Mouse (Mus musculus) fat pad, adult 2 months (tissue): ENCODE results near the gene Papln.

Experiments
- DNase-seq: peaks from one replicate; pipeline ENCODE4 v3.0.0-alpha.2; 2011; ENCODE audit warnings: low read depth, low spot score; ENCODE audit errors: extremely low read depth

The Papln gene

GRCm38 (mm10) chr12:83816616-83817015, 53.2 kb downstream of the Papln start:
- no peak for DNase-seq

GRCm38 (mm10) chr12:83830424-83830823, 67.0 kb downstream of the Papln start:
- DNase-seq = no peak

- no peak for DNase-seq
Observed at GRCm38 (mm10) chr12:83833979-83834378, 70.5 kb downstream of the Papln start.

- DNase-seq = no peak
Observed at GRCm38 (mm10) chr12:83841409-83842190, 78.2 kb downstream of the Papln start.
